Mouse (Mus musculus): ENCODE results near the gene Pak1ip1.
"Not testable (repeated sequence)": the region's sequence is repeated elsewhere in the genome, so short reads cannot be mapped to it uniquely, and the experiment has no call there.

Gene Pak1ip1

DNA sequence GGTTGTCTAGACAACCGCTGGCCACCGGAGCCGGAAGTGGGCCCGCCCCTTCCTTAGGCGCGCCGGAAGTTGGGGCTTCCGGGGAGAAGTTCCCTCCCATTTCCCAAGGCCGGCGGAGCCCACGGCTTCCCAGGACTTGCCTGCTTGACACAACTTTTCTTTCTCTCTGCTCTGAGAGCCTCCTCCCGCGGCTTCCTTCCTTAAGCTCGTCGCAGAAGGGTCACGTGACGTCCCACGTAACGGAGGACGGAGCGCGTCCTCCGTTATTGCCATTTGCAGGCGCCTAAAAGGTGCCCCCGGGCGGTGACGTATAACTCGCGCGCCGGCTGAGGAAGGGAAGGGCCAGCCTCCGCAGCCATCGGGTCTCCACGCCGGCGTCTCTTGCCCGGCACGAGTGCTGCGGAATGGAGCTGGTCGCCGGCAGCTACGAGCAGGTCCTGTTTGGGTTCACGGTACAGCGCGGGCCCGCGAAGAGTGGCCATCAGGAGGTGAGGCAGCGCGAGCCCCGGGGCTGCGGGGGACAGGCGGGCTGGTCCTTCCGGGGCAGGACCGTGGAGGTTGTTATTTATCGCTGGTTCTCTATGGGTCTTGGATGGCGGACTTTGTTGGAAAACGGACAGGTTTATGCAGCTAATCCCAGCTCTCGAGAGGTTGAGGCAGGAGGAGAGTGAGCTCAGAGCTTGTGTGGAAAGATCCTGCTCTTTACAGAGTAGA, at the start of gene Pak1ip1:
TSS of gene Pak1ip1 (plus strand) at position 98 of the 714 bp plus-strand sequence.
- DNase-seq: peak; percentile 97 to 98

DNA sequence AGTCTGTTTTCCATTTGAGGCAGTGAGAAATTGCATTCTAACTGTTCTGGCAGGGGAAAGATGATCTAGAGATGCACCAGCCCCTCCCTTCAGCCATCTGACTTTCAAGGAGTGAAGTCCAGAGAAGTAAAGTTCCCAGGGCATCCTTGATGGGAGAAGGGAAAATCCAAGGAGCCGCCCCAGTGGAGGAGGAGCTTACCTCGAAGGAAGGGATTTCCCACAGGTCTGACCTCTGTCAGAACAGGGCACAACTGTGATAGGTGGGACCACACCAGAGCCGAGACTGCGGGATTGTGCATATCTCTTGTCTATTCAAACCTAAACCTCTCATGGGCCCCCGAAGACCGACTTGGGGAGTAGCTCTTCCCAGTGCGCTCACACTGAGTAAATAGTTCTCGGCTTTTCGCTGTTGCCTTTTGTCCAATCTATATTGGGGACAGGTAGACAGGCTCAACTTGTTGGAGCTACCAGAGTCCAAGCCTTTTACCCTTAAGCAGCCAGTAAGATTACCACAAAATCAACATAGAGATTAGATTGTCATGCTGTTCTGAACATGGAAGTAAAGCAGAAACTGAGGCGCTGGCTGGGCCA, 49.3 kb upstream of the Pak1ip1 start:
- DNase-seq: no peak

DNA sequence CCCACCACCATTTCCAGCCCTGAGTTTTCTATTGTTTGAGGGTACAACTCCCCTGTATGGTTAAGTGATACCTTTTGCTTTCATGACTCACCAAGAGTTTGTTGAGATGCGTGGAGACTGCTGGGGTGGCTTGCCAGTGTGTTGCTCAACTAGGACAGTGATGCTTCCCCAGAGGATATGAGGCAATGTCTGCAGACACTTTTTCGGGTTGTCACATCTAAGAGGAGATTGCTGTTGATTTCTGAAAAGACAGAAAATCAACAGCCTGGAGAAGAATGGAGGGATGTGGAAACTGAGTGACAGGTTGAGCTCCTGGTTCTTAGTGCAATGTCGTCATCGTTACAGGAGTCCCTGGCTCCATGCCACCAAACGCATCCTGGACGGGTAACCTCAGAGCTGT, 47.6 kb upstream of the Pak1ip1 start:
- no peak for DNase-seq

DNA sequence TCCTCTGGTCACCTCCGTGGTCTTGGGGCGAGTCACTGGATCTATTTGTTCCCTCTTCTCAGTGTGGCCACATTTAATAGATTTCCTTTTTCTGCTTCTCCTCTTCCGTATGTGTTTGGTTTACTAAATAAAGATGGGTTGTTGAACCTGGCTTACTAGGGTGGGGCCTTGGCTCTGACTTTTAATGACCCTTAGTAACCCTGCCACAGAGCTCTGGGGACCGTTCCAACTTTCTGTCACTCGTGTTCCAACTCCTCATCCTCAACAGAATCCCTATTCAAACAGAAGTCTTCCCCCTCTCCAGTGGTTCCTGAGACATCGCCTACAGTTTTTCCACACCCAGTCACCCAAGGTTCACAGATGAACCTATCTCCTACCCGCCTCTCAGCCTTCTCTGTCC, 45.0 kb upstream of the Pak1ip1 start:
- DNase-seq: no peak

DNA sequence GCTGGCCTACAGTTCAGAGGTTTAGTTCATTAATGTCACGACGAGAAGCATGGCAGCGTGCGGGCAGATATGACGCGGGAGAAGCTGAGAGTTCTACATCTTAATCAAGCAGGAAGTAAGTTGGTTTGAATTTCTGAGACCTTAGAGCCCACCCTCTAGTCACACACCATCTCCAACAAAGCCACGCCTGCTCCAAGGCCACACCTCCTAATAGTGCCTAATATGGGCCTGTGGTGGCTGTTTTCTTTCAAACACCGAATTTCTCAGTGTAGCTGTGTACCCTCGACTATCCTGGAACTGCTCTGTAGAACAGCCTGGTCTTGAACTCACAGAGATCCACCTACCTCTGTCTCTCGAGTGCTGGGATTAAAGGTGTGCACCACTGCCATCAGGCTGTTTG, 33.2 kb upstream of the Pak1ip1 start:
- no peak for DNase-seq

DNA sequence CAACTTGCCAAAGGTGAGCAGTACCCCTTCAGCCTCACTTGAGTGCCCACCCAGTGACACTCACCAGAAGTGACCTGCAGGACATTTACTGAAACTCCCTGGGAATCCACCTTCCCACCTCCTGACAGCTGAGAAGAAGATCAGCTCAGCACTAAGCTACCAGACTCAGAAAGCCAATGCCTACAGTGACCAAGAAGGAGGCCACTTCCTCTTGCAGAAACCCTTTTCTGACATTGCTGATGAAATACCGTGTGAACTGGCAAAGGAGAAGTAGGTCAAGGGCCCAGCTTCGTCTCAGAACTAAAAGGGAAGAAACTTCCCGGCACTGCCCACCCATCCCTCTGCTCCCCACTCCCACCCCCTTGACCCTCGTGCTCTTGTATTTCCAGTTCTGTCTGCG, 32.3 kb upstream of the Pak1ip1 start:
- DNase-seq: no peak

DNA sequence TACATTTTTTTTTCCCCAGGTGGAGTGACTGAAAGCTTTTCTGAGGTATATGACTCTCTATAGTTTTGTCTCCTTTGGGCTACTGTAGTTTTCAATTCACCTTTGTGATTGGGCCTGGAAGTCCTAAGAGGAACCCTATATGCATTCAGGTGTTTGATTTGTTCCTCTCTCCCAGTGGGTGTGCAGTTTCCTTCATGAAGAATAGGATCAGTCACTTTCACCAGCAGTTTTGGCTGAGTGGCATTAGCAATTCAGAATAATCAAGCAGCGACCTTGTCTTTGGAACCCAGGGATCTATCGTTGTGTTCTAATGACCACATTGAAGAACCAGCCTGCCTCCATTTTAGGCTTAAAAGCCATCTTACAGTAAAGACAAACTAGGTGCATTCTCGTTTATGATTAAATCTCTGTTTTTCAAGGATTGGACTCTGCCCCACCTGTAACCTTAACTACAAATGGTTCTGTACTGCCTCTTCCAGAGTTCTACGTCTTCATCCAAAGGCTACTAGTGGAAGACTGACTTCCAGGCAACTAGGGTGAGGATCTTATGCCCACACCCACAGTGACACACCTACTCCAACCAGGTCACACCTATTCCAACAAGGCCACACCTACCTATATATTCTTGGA, 30.9 kb upstream of the Pak1ip1 start:
- DNase-seq: no peak

DNA sequence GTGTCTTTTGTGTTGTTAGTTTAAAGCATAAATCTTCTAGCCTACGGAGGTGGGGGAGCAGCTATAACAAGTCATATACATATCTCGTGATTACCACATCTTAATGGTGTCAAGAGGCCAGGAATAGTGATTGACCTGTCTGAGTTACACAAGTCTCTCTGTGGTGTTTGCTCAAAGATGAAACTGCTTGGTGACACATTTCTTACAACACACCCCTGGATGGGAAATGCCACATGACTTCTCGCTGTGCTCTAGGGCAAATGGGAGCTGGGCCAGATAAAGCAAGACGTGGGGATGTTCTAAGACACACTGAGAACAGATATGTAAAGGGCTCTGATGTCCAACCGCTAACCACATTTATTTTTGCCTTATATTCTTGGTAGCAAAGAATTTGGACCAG, 29.6 kb upstream of the Pak1ip1 start:
- DNase-seq: no peak

DNA sequence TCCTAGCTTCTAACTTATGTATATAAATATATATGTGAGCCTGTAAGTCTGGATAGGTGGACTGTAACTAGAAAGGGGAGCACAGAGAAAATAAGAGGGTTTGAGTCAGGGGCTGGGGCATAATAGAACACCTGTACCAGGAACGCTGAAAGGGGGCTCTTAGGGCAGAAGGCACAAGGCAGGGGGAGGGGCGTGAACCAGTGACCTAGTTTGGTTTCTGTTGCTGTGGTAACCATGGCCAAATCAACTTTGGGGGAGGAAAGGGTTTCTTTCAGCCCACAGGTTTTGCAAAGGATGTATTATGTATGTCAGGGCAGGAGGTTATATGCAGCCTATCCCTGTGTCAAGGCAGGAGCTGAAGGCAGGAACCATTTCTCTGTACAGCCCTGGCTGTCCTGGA, 29.0 kb upstream of the Pak1ip1 start:
- DNase-seq: no peak

DNA sequence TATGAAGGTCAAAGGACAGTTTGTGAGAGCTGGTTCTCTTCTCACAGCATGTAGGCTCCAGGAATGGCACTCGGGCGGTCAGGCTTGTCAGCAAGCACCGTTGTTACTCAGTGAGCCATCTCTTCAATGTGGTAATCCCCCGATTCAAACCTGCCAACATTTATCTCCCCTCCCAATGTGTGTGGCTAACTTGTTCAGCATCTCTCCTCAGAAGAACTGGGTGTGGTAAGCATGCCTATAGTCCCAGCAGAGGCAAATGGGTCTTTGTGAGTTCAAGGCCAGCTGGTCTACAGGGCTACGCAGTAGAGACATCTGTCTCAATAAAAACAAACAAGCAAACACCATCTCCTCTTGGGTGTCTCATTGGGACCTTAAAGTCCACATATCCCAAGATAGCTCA, 27.8 kb upstream of the Pak1ip1 start:
- no peak for DNase-seq

DNA sequence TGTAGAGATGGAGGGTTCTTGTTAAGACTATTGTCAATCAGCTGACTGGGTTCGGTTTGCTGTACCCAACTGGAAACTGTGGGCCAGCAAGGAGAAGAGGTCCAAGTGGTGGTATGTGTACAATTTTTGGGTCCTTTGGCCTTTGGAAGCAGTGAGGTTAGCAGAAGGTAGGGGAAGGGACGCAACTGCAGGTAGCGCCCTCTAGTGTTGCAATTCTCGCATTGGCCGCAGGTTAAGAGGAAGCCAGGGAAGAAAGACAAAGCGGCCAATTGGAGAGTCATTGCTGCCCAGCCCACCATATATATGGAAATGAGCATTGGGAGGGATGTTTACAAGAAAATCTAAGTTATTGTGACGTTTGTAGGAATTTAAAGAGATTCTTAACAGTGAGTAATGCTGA, 23.2 kb upstream of the Pak1ip1 start:
- peak; percentile 45 to 55 for DNase-seq

DNA sequence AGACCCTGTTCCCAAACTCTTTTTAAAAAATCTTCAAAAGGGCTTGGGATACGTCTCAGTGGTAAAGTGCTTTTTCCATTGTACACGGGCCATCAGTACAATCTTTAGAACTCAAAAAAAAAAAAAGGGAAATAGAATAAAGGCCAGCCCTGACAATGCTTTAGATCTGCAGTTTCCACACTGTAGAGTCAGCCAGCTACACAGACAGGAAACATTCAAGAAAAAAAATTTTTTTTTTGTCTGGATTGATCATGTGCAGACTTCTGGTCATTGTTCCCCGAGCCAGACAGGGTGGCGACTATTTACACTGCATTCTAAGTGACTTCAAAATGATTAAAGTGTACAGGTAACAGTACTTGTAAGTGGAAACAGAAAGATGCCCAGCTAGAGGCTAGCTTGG, 22.2 kb upstream of the Pak1ip1 start:
- DNase-seq: no peak

DNA sequence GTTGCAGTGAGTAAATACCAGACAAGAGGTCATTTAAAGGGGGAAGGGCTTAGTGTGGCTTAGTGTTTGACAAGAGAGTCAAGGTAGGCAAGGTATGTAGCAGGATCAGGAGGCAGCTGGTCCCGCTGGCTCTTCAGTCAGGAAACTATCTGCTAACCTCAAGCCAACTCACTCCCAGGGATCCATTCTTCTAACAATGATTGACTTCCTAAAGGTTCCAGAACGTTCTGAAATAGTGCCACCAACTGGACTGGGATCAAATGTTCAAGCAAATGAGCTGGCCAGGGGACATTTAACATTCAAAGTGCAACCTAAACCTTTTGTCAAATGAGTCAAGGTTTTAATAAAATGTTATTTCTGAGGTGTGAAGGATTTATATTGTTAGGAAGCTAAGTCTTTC, 21.5 kb upstream of the Pak1ip1 start:
- no peak for DNase-seq

DNA sequence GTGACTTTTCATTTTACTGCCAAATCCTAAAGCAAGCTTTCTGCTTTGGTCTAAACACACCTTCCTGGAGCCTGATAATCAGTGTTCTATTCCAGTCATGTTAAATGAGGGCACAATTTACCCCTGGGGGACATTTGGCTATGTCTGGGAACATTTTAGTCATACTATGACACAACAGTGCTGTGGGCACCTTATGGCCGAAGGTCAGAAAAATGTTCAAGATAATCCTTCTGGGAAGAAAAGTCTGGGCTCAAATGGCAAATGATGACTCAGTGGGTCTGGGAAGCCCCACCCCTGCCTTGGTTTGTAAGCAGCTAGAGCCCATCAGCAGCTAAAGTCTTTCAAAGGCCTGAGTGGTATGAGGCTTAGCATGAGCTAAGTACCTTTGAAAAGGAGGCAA, 18.1 kb upstream of the Pak1ip1 start:
- DNase-seq: no peak

DNA sequence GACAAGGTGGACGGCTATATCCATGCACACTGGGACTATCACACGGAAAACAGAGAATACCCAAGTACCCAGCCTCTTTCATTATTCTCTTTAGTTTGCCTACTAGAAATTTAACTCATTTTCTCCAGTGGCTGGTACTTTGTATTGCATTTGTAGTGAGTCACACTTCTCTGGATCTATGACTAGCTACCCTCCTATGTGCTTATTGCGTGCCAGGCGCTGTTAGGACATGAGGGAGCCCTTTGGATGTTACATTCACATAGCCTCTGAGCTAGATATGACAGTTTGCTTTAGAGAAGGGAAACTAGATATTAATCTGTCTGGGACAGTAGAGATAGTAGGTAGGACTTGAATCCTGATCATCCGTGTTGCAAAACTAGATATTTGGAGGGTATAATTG, 14.7 kb upstream of the Pak1ip1 start:
- DNase-seq: no peak

DNA sequence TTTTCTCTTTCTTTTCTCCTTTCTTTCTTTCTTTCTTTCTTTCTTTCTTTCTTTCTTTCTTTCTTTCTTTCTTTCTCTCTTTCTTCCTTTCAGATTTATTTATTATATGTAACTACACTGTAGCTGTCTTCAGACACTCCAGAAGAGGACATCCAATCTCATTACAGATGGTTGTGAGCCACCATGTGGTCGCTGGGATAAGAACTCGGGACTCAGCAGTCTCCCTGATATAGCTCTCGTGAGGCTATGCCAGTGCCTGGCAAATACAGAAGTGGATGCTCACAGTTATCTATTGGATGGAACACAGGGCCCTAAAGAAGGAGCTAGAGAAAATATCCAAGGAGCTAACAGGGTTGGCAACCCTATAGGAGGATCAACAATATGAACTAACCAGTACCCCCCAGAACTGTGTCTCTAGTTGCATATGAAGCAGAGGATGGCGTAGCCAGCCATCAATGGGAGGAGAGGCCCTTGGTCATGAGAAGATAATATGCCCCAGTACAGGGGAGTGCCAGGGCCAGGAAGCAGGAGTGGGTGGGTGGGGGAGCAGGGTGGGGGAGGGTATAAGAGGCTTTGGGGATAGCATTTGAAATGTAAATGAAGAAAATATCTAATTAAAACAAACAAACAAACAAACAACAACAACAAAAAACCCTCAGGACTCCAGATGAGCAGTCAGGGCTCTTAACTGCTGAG, 13.1 kb upstream of the Pak1ip1 start:
- not testable (repeated sequence) for DNase-seq

DNA sequence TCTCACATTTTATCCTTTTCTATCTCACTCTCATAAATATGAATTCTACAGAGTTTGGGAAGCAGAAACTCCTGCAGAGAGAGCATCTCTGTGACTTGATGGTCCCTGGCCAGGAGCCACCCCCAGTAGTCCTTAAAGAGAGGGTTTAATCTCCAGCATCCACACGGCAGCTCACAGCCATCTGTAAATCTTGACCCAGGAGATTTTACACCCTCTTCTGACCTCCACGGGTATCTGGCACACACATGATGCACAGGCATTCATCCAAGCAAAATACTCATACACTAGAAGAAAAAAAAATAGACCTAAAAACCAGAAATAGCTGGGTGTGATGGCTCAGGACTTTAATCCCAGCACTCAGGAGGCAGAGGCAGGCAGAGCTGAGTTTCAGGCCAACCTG, 12.4 kb upstream of the Pak1ip1 start:
- DNase-seq: no peak

DNA sequence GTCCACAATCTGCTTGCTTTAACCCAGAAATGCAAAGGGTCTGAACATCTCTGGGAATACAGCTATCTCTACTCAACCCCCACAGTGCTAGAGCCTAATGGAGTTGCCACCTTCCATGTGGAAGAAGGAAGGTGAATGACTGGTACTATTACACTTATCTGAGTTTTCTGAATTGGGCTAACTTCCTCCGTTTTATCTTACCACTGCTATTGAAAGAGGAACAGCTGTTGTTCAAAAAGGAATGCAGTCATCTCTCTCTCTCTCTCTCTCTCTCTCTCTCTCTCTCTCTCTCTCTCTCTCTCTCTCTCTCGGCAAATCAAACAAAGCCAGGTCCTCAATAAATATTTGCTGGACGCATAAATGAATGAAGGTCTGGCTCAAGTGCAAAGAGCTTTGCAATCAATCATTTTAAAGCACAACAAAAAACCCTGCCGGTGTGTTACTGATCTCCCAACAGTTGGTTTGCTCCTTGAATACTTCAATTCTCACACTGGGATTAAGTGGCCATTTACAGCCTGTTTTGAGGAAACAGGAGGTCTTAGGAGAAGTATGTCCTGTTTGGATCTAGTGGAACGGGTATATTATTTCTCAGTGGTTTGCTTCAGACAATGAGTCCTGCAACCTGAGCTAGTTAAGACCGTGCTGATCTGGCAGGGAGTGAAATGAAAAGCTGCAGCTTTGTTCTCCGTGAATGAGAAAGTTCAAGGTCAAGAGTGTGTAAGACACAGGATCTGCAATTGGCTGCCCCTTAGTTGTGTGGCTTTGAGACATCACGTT, 6.1 kb upstream of the Pak1ip1 start:
- no peak for DNase-seq

DNA sequence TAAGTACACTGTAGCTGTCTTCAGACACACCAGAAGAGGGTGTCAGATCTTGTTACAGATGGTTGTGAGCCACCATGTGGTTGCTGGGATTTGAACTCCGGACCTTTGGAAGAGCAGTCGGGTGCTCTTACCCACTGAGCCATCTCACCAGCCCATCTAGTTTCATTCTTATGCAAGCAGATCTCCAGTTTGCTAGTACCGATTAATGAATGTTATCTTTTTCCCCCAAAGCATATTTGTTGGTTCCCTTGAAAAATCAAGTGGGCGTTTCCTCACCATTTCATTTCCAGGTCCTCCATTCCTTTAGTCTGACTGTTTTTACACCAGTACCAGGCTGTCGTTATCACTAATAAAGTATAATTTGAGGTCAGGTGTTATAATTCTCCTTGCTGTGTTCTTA, 2.3 kb upstream of the Pak1ip1 start:
- not testable (repeated sequence) for DNase-seq

DNA sequence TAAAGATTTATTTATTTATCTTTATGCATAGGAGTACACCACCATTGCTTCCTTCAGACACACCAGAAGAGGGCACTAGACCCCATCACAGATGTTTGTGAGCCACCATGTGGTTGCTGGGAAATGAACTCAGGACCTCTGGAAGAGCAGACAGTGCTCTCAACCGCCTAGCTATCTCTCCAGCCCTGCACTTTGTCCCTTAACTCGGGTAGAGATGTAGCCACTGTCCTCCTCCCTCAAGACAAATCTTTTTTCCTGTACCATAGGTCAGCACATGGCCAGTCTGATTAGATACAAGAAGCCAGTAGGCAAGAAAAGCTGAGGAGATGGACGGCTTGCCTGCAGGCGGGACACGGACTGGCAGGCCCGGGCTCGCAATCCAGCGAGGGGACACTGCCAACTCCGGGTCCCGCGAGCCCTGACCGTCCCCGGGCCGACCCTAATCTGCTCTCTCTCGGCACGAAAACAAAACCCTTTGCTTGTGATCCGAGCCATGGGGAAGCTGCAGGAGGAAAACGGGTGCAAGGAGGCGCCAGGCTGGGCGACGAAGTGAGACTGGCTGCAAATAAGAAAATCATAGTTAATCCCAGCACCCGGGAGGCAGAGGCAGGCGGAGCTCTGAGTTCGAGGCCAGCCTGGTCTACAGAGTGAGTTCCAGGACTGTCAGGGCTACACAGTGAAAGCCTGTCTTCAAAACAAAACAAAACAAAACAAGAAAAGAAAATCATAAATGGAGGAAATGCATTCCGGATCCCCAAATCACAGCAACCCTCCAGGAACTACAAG, 490 bp upstream of the Pak1ip1 start:
- peak in 1 of 2 experiments; percentile 18 for DNase-seq

DNA sequence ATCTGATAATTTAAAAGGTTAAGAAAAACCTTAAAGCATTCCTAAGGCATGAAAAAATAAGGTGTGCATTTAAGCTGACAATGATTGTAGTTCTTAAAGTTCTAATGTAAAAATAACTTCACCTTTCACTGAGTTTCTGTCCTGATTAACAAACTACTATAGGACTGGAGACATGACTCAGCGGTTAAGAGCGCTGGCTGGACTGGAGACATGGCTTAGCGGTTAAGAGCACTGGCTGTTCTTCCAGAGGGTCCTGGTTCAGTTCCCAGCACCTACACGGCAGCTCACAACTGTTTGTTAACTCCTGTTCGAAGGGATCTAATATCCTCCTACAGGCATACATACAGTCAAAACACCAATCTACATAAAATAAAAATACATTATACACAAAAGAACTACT, 1.2 kb downstream of the Pak1ip1 start:
- DNase-seq: no peak

DNA sequence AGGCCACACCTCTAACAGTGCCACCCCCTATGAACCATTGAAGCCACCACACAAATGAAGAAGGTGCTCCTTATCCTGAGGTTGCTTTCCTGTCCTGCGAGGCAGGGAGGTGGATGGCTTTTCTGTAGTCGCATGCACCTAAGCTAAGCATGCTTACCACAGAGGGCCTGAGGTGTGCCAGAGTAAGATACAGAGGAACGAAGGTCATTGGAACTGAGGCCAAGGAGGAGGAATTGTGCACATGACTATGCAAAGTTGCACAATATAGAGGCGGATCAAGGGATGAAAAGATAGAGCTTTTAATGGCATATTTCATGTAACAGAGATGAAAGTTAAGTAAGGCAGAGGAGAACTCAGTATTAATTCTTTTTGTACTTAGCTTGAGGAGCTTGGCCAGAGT, 5.4 kb downstream of the Pak1ip1 start:
- DNase-seq: no peak
